Mouse (Mus musculus) kidney, embryonic 15.5 days (tissue): ENCODE results near the gene Snx29. TPM values are rescaled to one million over a fixed set of nuclear protein-coding genes. Genes with fewer than 3 reads are reported as not detected.

Source experiments
- ATAC-seq: fragments of 200-750 bp; cut with Nextera tagmentation; replicated peaks from 2 replicates; pipeline ENCODE4 v1.8.0; 2017; ENCODE audit warnings: moderate TSS enrichment; ENCODE audit not compliant: low FRiP score
- H3K27ac ChIP-seq: fragments of 300-500 bp; sonication (generic); 2 replicates; pipeline ENCODE4 v1.5.1; 2015; ENCODE audit warnings: mild to moderate bottlenecking, inconsistent platforms
- H3K27me3 ChIP-seq: fragments of 300-500 bp; sonication (generic); 2 replicates; pipeline ENCODE4 v1.6.1; 2015; ENCODE audit warnings: inconsistent platforms
- H3K36me3 ChIP-seq: fragments of 300-500 bp; sonication (generic); 2 replicates; pipeline ENCODE4 v1.6.1; 2015; ENCODE audit warnings: inconsistent platforms
- H3K4me1 ChIP-seq: fragments of 300-500 bp; sonication (generic); 2 replicates; pipeline ENCODE4 v1.6.1; 2015; ENCODE audit warnings: inconsistent platforms
- H3K4me2 ChIP-seq: fragments of 300-500 bp; sonication (generic); 2 replicates; pipeline ENCODE4 v1.6.1; 2015; ENCODE audit warnings: moderate library complexity, mild to moderate bottlenecking, inconsistent platforms
- H3K4me3 ChIP-seq: fragments of 300-500 bp; sonication (generic); replicated peaks from 2 replicates; pipeline ENCODE4 v1.5.1; 2015; ENCODE audit warnings: mild to moderate bottlenecking, inconsistent platforms
- H3K9ac ChIP-seq: fragments of 300-500 bp; sonication (generic); 2 replicates; pipeline ENCODE4 v1.6.1; 2015; ENCODE audit warnings: mild to moderate bottlenecking, inconsistent platforms
- H3K9me3 ChIP-seq: fragments of 300-500 bp; sonication (generic); replicated peaks from 2 replicates; pipeline ENCODE4 v1.6.1; 2016; ENCODE audit warnings: inconsistent platforms
- WGBS: fragments of 180-500 bp; shearing (Covaris S2); methylation state at CpG from one replicate; pipeline ENCODE4 v1.1.7; 2015; ENCODE audit warnings: mixed read lengths; 5-methylcytosine and 5-hydroxymethylcytosine counted together
- polyA plus RNA-seq: library from polyadenylated mRNA; unstranded; fragments of >200 nt; fragmentation: Nextera tagmentation; extraction: Ambion mirVana; gene quantifications from 2 replicates; pipeline ENCODE4 v1.2.1, GENCODE M21; 2015

Gene Snx29
- polyA plus RNA-seq, 1 experiment from 2014 or later: 19.8 TPM

- ATAC-seq: no peak
- H3K27me3 ChIP-seq: no peaks in the 10 kb centered on the region
Observed at GRCm38 (mm10) chr16:11696767-11697166, 374.1 kb downstream of the Snx29 start.

DNA sequence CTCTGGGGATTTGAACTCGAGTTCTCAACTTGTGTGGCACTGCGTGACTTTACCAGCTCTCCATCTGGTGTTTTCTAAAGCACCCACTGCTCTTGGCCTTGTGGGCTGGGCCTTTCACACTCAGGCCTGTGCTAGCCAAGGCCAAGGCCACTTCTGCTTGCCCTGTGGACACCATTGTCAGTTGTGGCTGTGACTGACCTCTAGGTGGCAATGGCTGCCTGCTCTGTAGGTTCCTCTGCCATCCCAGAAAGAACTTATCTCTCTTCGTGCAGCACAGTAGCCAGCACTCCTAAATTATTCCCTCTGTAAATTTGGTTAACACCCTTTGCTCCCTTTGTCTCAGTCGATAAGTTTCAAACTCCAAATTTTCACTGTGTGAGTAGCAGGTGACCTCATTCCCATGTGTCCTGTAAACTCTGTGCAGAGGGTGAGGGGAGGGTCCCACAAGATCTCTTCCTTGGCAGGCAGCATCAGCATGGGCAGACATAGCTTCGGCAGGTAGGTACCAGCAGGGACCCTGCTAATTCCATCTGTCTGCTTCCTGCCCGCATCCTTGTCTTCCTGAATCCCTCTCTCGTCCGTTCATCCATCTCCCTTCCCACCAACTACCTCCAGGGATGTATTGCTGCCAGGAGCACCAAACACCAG, 375.1 kb downstream of the Snx29 start:
- peak; percentile 34; the same call in 1 of the 2 replicates for ATAC-seq
- 67% methylated on average over 8 of the region's 8 CpGs for whole genome bisulfite sequencing
- Histone ChIP-seq H3K9me3 (no peaks in the 10 kb centered on the region), H3K4me3 (no peak overlapping the region), H3K4me2 (no peak overlapping the region), H3K9ac (no peak overlapping the region), H3K4me1 (no peaks in the 10 kb centered on the region), H3K36me3 (no peaks in the 10 kb centered on the region), H3K27me3 (no peaks in the 10 kb centered on the region), H3K27ac (no peak overlapping the region)

More at GRCm38 (mm10) chr16:11696767-11697166, 374.1 kb downstream of the Snx29 start:
- H3K4me3 ChIP-seq: no peak overlapping the region
- H3K36me3 ChIP-seq: no peaks in the 10 kb centered on the region
- H3K4me2 ChIP-seq: no peak overlapping the region
- H3K9ac ChIP-seq: no peak overlapping the region
- no peaks in the 10 kb centered on the region for H3K9me3 ChIP-seq
- 69% methylated on average over 3 of the region's 3 CpGs for WGBS
- 0 out of 2 replicates have a peak, but pooled peaks cover 2% of the 10 kb centered on the region for H3K4me1 ChIP-seq
- H3K27ac ChIP-seq: no peak overlapping the region

DNA sequence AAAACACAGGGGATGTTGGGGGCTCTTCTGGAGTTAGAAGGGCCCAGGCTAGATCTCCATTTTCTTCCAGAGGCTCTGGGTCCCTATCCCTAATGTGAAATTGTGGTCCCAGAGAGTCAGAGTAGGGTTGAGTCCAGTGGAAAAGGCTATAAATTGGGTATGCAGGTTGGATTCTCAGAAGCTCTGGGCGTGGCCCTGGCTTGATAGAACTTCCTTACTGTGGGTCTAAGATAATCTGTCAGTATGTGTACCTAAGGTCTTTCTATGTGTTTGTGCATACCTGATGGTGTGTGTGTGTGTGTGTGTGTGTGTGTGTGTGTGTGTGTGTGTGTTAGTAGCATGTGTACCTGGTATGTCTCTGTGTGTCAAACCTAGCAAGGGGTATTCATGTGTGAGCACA, 378.9 kb downstream of the Snx29 start:
- Histone ChIP-seq H3K9ac (no peak overlapping the region), H3K4me1 (no peaks in the 10 kb centered on the region), H3K27me3 (no peaks in the 10 kb centered on the region), H3K9me3 (no peaks in the 10 kb centered on the region), H3K36me3 (no peaks in the 10 kb centered on the region), H3K4me3 (no peak overlapping the region), H3K27ac (no peak overlapping the region), H3K4me2 (no peak overlapping the region)
- WGBS: 87% methylated on average over 1 of the region's 1 CpGs
- ATAC-seq: no peak

GRCm38 (mm10) chr16:11704096-11704495, 381.4 kb downstream of the Snx29 start:
- ATAC-seq: no peak
- H3K9me3 ChIP-seq: no peaks in the 10 kb centered on the region
- H3K36me3 ChIP-seq: no peaks in the 10 kb centered on the region
- 75% methylated on average over 5 of the region's 5 CpGs for WGBS
- no peaks in the 10 kb centered on the region for H3K27me3 ChIP-seq
- H3K4me1 ChIP-seq: 0 out of 2 replicates have a peak, but pooled peaks cover 2% of the 10 kb centered on the region
- no peak overlapping the region for H3K9ac ChIP-seq
- H3K4me3 ChIP-seq: no peak overlapping the region
- H3K27ac ChIP-seq: no peak overlapping the region
- H3K4me2 ChIP-seq: no peak overlapping the region

GRCm38 (mm10) chr16:11705456-11705855, 382.7 kb downstream of the Snx29 start:
- Histone ChIP-seq H3K4me3 (no peak overlapping the region), H3K9me3 (no peaks in the 10 kb centered on the region), H3K4me1 (0 out of 2 replicates have a peak, but pooled peaks cover 2% of the 10 kb centered on the region), H3K27ac (no peak overlapping the region), H3K4me2 (no peak overlapping the region), H3K36me3 (no peaks in the 10 kb centered on the region), H3K27me3 (no peaks in the 10 kb centered on the region), H3K9ac (no peak overlapping the region)
- WGBS: 83% methylated on average over 4 of the region's 4 CpGs
- no peak for ATAC-seq

DNA sequence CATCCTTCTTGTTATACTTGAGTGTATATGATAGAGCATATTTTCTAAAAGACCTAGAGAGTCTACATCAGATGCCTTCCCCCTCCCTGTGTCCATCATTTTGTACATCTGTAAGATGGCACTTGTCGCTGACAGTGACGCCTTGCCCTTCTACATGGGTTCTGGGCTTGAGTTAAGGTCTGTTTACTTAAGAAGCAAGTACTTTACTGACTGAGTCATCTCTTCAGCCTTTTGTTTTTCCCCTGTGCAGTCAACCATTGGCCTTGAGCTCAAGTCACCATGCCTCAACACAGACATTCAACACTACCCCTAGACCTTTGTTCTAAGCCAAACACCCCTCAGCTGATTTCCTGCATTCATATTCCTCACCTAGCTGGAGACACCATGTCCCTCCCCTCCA, 385.4 kb downstream of the Snx29 start:
- 0 out of 2 replicates have a peak, but pooled peaks cover 5% of the 10 kb centered on the region for H3K4me1 ChIP-seq
- H3K9me3 ChIP-seq: no peaks in the 10 kb centered on the region

GRCm38 (mm10) chr16:11709382-11709781, 386.7 kb downstream of the Snx29 start:
- no peak for ATAC-seq
- Histone ChIP-seq H3K4me1 (0 out of 2 replicates have a peak, but pooled peaks cover 5% of the 10 kb centered on the region), H3K9ac (no peak overlapping the region), H3K27me3 (no peaks in the 10 kb centered on the region), H3K27ac (no peak overlapping the region), H3K4me3 (no peak overlapping the region), H3K9me3 (no peaks in the 10 kb centered on the region), H3K36me3 (no peaks in the 10 kb centered on the region), H3K4me2 (no peak overlapping the region)
- WGBS: 78% methylated on average over 4 of the region's 4 CpGs

More for the DNA sequence above, 385.4 kb downstream of the Snx29 start:
- ATAC-seq: no peak
- Histone ChIP-seq H3K9ac (no peak overlapping the region), H3K4me2 (no peak overlapping the region), H3K27me3 (no peaks in the 10 kb centered on the region), H3K4me3 (no peak overlapping the region), H3K36me3 (no peaks in the 10 kb centered on the region), H3K27ac (no peak overlapping the region)
- 82% methylated on average over 2 of the region's 2 CpGs for WGBS

DNA sequence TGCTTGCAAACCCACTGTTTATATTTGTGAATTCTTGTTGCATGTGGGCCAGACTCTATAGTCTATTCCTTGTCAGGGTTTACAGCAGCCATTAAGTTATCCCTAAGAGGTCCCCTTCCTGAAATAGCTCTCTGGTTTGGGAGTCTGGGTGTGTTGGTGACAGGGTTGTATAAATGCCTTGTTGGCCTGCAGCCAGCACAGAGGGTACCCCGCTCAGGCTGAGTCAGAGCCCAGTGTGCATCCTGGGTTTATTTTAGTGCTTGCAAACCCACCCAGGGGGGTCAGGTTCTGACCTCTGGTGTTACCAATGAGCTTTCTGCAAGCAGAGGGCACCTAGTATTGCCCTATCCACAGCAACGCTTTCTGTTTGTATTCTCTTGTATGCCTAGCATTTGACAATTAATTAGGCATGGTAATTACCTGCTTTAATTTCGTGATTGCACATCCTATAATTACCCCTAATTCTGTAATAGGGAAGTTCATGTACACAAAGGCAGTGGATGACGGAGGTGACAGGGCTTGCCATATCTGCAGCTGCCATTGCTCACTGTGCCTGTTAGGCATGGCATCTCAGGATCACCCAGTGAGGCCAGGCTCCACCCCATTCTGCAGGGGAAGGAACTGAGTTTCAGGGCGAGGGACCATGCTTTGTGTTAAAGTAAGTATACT, 387.4 kb downstream of the Snx29 start:
- 59% methylated on average over 5 of the region's 5 CpGs for WGBS
- Histone ChIP-seq H3K27ac (no peak overlapping the region), H3K9ac (no peak overlapping the region), H3K4me2 (no peak overlapping the region), H3K4me3 (no peak overlapping the region), H3K27me3 (no peaks in the 10 kb centered on the region), H3K36me3 (no peaks in the 10 kb centered on the region), H3K9me3 (no peaks in the 10 kb centered on the region), H3K4me1 (0 out of 2 replicates have a peak, but pooled peaks cover 5% of the 10 kb centered on the region)
- ATAC-seq: no peak

DNA sequence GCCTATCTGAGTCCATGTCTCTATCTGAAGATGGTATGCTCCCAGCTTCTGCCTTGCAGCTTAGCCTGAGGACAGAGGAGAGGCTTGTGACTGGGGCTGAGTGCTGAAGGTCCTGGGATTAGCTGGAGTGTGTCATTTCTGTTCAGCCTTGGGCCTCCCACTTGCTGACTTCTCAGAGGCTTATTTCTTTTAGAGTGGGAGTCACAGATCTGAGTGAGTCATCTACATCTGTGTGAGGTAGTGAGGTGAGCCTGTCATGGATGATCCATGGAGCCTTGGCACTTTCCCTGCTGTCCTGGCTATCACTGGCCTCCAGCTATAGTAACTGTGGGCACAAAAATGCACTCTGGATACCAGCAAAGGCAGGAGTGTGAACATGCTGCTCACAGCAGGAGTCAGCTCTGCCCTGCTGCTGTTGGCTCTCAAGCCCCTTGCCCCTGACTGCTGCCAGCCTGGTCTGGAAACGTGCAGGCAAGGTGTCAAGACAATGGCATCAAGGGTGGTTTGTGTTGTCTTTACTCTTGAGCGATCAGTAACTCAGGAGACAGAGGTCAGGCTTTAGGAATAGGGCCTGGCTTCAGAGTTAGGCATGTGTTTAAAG, 390.7 kb downstream of the Snx29 start:
- no peak overlapping the region for H3K4me3 ChIP-seq
- 0 out of 2 replicates have a peak, but pooled peaks cover 5% of the 10 kb centered on the region for H3K4me1 ChIP-seq
- no peak overlapping the region for H3K9ac ChIP-seq
- 0 out of 2 replicates have a peak, but pooled peaks have one; percentile 27 for ATAC-seq
- H3K27me3 ChIP-seq: no peaks in the 10 kb centered on the region
- H3K4me2 ChIP-seq: no peak overlapping the region
- no peak overlapping the region for H3K27ac ChIP-seq
- no peaks in the 10 kb centered on the region for H3K9me3 ChIP-seq
- WGBS: 45% methylated on average over 2 of the region's 2 CpGs
- H3K36me3 ChIP-seq: no peaks in the 10 kb centered on the region

GRCm38 (mm10) chr16:11716932-11717331, 394.2 kb downstream of the Snx29 start:
- Histone ChIP-seq H3K36me3 (peaks cover 5% of the 10 kb centered on the region; the same call in 1 of the 2 replicates), H3K27me3 (no peaks in the 10 kb centered on the region), H3K9ac (no peak overlapping the region), H3K4me3 (no peak overlapping the region), H3K27ac (no peak overlapping the region), H3K4me2 (no peak overlapping the region), H3K4me1 (0 out of 2 replicates have a peak, but pooled peaks cover 4% of the 10 kb centered on the region), H3K9me3 (no peaks in the 10 kb centered on the region)
- 90% methylated on average over 1 of the region's 1 CpGs for WGBS
- ATAC-seq: no peak

DNA sequence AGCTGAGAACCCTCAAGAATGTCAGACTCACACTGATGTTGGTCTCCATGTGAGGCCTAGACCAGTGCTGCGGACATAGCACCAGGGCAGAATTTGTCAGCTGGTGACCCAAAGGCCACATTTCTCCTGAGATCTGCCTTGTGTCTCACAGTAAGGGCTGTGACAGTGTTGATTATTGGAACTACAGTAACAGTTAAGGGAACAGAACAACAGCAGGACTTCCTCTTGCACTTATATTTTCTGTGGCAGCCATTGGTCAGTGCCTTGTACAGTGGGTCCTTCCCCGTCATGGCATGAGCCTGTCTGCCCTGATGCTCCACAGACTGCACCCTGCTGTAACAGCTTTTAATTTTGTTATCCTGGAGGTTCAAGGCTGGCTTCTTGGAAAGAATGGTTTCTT, 403.2 kb downstream of the Snx29 start:
- 83% methylated on average over 2 of the region's 2 CpGs for WGBS
- ATAC-seq: no peak

DNA sequence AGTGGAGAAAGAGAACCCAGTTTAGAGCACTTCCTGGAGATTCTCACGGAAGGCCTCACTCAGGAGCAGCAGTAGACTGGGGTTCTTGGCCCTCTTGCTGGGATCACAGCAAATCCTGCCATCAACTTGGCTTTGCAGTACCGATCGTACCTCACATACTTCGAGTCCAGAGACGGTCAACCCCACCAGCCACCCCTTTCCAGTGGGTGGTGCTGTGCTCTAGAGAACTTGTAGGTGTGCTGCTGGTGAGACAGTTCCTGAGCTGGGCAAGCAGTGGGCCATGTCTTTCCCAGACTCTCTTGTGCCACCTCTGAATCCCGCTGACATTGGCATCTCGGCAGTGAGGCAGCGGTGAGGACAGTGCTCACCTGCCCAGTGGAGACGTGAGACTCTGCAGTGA, 404.6 kb downstream of the Snx29 start:
- Histone ChIP-seq H3K9ac (no peak overlapping the region), H3K27ac (no peak overlapping the region), H3K36me3 (no peaks in the 10 kb centered on the region), H3K4me2 (no peak overlapping the region), H3K4me3 (no peak overlapping the region), H3K9me3 (no peaks in the 10 kb centered on the region), H3K27me3 (no peaks in the 10 kb centered on the region), H3K4me1 (no peaks in the 10 kb centered on the region)
- WGBS: 91% methylated on average over 9 of the region's 9 CpGs
- ATAC-seq: no peak

More for the DNA sequence above, 403.2 kb downstream of the Snx29 start:
- Histone ChIP-seq H3K4me2 (no peak overlapping the region), H3K36me3 (no peaks in the 10 kb centered on the region), H3K4me3 (no peak overlapping the region), H3K9ac (no peak overlapping the region), H3K27ac (no peak overlapping the region), H3K27me3 (no peaks in the 10 kb centered on the region), H3K9me3 (no peaks in the 10 kb centered on the region), H3K4me1 (no peaks in the 10 kb centered on the region)
